Mouse (Mus musculus) olfactory bulb, adult 2 months (tissue): ENCODE data around the gene Cd8a.

Experiments used
- CTCF ChIP-seq: fragments of 200-500 bp; IDR thresholded peaks from 2 replicates; pipeline ENCODE4 v1.5.1; 2012; ENCODE audit warnings: low read depth, mild to moderate bottlenecking, low read length, moderate library complexity; ENCODE audit not compliant: insufficient read depth
- POLR2A ChIP-seq: fragments of 200-500 bp; IDR thresholded peaks from 2 replicates; pipeline ENCODE4 v1.6.1; 2012; ENCODE audit warnings: mild to moderate bottlenecking, low read depth, low read length, moderate library complexity; ENCODE audit not compliant: insufficient read depth

DNA sequence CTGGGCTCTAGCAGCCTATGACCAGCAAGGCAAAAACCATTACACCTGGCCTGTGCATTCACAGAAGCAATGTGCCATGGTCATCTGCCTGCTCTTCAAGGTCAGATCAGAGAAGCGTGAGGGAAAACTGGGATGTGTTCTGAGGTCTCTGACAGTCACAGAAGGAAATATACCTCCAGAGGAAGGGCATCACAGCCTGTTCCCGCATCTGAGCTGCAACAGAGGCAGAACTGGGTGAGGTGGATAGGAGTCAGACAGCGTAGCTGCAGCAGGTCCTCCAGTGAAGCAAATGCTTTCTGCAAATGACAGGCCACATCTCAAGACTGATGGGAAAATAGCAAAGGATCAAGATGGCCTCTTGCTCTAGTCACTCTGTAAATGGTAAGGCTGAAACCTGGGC lies 34.3 kb upstream of the Cd8a start:
- TF ChIP-seq POLR2A (no peak), CTCF (no peak)
